Mouse (Mus musculus): Measurements from ENCODE around the gene Phxr2. TPM values are rescaled to one million over a fixed set of nuclear protein-coding genes. Genes with fewer than 3 reads are reported as not detected.

Gene Phxr2
- polyA plus RNA-seq, 3 experiments from 2014 or later = not detected

DNA sequence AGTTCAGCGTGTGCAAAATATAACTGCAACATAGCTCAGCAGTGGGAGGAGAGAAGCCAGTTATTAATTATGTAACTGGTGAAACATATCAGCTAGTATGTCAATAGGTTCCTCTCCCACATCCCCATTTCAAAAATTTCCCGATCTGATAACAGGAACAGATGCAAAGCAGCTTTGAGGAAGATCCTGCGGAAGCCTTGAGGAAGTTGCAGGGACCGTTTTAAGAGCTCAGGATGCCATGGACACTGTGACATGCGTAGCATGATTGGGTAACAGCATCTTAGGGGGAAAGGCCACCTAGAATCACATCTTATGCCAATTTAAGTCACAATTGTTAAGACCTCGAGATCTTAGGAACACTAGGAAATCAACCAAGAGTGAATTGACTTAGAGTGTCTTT is 36.2 kb downstream of the Phxr2 start:
- ATAC-seq = no peak

DNA sequence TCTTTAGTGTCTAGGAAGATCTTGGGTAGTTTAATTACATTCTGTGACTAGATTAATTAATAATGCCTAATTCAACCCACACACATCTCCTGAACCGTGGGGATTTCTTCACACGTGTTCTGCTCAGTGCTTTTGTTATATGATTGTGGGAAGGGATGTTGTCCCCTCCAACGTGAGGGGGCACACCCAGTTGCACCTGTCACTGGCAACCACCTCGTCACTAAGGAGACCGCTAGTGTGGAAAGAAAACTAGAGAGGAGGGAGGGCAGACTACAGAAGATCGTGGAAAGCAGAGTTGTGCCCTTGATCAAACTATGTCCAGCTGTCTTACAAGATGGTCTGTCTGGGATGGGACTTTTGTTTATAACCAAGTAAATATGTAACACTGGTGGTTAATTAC is 40.1 kb downstream of the Phxr2 start:
- no peak for ATAC-seq

GRCm38 (mm10) chr10:99085240-99085587 is 40.9 kb downstream of the Phxr2 start:
- ATAC-seq = peak; percentile 18

DNA sequence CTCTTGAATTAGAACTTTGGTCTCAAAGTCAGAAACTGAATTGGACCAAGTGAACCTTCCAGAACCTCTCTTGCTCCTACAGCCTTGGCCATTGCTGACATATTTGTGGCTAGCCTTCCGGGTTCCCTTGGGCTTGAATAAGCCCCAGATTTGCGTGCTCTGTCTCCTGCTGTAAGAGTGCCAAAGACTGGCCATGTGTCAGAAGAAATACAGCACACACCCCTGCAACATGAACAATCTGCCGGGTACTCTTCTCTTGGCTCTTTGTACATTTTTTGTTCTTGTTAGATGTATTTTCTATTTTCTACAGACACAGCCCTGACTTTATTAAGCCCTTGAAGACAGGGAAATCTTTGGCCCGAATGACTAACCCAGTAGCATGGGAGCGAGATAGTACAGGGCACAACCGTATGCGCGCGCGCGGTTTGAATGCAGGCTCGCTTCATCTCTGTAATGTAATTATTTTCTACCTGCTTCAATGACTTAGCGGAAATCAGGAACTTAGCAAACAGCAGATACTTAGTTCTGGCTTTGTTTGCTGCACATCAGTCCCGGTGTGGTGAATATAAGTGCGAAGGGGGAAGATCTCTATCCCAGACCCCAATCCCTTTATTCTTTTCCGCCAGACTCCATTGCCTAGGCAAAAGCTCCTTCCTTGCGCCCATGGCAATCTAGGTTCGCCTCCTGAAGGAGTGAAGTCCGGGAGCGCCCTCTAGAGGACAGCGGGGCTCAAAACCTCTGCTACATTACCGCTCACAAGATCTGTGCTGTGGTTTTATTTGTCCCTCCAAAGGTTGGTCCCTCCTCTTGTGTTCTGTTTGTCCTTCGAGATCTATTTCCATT is 41.5 kb downstream of the Phxr2 start:
- peak; percentile 80 for ATAC-seq

GRCm38 (mm10) chr10:99083431-99084003 is 42.6 kb downstream of the Phxr2 start:
- no peak for ATAC-seq

- ATAC-seq = no peak
Measured at GRCm38 (mm10) chr10:99081569-99081990, 44.5 kb downstream of the Phxr2 start.

GRCm38 (mm10) chr10:99078621-99079020 is 47.5 kb downstream of the Phxr2 start:
- ATAC-seq = no peak

- ATAC-seq = no peak
Measured at GRCm38 (mm10) chr10:99076113-99076895, 49.8 kb downstream of the Phxr2 start.

Other genes with a start within 250 kb of the Phxr2 start
- gene Atp2b1, start 211.9 kb downstream of the Phxr2 start, polyA plus RNA-seq (2017; shearing (Covaris generic)) = 100 to 1,000 TPM; 144 to 179 (median 149) TPM
- 10 to 100 TPM in 1 of 3 experiments, 1 to 10 TPM in 2; 6.8 to 10.9 (median 7.9) TPM for gene Poc1b, start 19.3 kb downstream of the Phxr2 start, polyA plus RNA-seq (2017; shearing (Covaris generic))
- gene Galnt4, start 18.2 kb downstream of the Phxr2 start, polyA plus RNA-seq (2017; shearing (Covaris generic)) = 1 to 10 TPM; 2.6 to 3.4 (median 3.4) TPM
- 10 to 100 TPM; 32.8 to 52.8 (median 41.2) TPM for gene Dusp6, start 136.9 kb upstream of the Phxr2 start, polyA plus RNA-seq (2017; shearing (Covaris generic))

All from inflammation-experienced regulatory T-cells, adult 6 months (primary cell).